Mouse (Mus musculus): Measurements from ENCODE around the gene Zfand3. TPM values are rescaled to one million over a fixed set of nuclear protein-coding genes. Genes with fewer than 3 reads are reported as not detected.

The Zfand3 gene
- total and polyA plus RNA-seq, 2 experiments from 2014 or later, result 48.7 to 91.5 TPM

DNA sequence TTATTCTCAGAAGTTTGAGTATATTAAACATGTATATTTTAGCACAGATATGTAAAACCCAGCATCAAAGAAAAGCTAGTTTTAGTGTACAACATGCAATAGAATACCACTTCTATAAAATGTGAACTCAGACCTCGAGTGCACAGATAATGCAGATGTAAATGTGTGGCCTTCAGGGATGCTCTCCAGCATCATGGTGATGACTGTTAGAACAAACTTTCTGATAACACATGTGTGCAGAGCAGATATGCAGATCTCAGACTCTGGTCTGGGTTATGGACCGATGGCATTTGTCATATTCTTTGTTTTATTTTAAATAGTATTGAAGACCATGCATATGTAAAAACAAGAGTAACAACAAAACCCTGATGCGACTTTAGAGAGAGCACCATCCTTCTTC lies 117.7 kb downstream of the Zfand3 start:
- whole genome bisulfite sequencing, result 96% methylated on average over 3 of the region's 3 CpGs
- no peaks in the 10 kb centered on the region for H3K27me3 ChIP-seq (ENCODE audit: insufficient read depth, low read length)
- TF ChIP-seq CTCF (IDR thresholded peaks at IDR 0.05; ENCODE audit: low read depth), result no peak
- no peak overlapping the region for H3K4me2 ChIP-seq (ENCODE audit: low read depth)
- no peaks in the 10 kb centered on the region for H3K4me1 ChIP-seq (ENCODE audit: insufficient read depth)
- no peaks in the 10 kb centered on the region for H3K9me3 ChIP-seq (ENCODE audit: low read length)
- no peak overlapping the region for H3K9ac ChIP-seq
- DNase-seq (no peak), ATAC-seq (no peak)
- H3K36me3 ChIP-seq (ENCODE audit: insufficient read depth), result no peaks in the 10 kb centered on the region
- H3K4me3 ChIP-seq (ENCODE audit: low read depth, low read length), result no peak overlapping the region
- H3K27ac ChIP-seq (ENCODE audit: low read depth, low read length), result no peak overlapping the region

DNA sequence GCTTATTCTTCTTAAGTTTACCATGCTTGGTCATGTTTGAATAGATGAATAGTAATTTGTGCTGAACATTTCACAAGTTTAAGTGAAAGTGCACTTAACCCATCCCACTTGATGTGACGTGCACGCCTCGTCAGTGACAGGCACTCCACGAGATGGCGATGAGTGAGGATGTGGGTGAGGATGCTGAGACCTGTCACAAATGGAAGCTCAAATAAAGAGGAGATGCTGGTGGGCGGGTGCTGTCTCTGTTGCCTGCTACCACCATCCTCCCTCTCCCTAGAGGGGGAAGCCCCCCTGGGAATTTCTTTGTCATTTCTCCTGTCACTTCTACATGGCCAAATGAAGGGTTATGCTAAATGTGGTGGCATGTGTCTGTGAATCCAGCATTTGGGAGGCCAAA lies 123.9 kb downstream of the Zfand3 start:
- no peak for DNase-seq
- 47% methylated on average over 6 of the region's 6 CpGs for whole genome bisulfite sequencing
- Histone ChIP-seq H3K4me1 (ENCODE audit: insufficient read depth) (peaks cover 14% of the 10 kb centered on the region), H3K36me3 (ENCODE audit: insufficient read depth) (no peaks in the 10 kb centered on the region), H3K27me3 (ENCODE audit: insufficient read depth, low read length) (no peaks in the 10 kb centered on the region), H3K4me3 (ENCODE audit: low read depth, low read length) (no peak overlapping the region), H3K27ac (ENCODE audit: low read depth, low read length) (no peak overlapping the region; the same call in 1 of the 2 replicates), H3K9ac (no peak overlapping the region), H3K9me3 (ENCODE audit: low read length) (no peaks in the 10 kb centered on the region), H3K4me2 (ENCODE audit: low read depth) (no peak overlapping the region)
- TF ChIP-seq CTCF (IDR thresholded peaks at IDR 0.05; ENCODE audit: low read depth), result no peak
- ATAC-seq, result peak; percentile 51

DNA sequence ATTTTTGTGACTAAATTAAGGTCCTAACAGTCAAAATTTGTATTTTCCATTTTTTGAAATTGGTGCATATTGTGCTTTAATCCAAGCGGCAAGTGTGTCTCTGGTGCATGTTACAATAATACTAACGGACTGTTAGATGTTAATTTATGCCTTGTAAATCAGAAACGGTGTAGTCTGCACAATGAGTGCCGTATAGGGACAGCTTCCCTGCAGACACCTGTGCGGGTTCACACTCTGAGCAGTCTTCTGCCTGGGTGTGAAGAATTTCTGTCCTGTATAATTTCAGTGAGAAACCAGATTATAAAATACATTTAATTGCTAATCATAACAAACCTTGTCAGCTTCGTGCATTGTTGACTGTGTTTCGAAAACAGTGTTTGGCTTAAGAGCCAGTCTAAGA lies 124.7 kb downstream of the Zfand3 start:
- Histone ChIP-seq H3K27me3 (ENCODE audit: insufficient read depth, low read length) (no peaks in the 10 kb centered on the region), H3K9ac (no peak overlapping the region), H3K4me3 (ENCODE audit: low read depth, low read length) (no peak overlapping the region), H3K36me3 (ENCODE audit: insufficient read depth) (no peaks in the 10 kb centered on the region), H3K9me3 (ENCODE audit: low read length) (no peaks in the 10 kb centered on the region), H3K4me1 (ENCODE audit: insufficient read depth) (peaks cover 14% of the 10 kb centered on the region), H3K27ac (ENCODE audit: low read depth, low read length) (no peak overlapping the region), H3K4me2 (ENCODE audit: low read depth) (no peak overlapping the region)
- no peak for DNase-seq
- TF ChIP-seq CTCF (IDR thresholded peaks at IDR 0.05; ENCODE audit: low read depth), result no peak
- 40% methylated on average over 7 of the region's 7 CpGs for WGBS
- ATAC-seq, result no peak; the same call in 1 of the 2 replicates

GRCm38 (mm10) chr17:30130326-30130725 lies 125.8 kb downstream of the Zfand3 start:
- no peak for ATAC-seq
- peaks cover 14% of the 10 kb centered on the region for H3K4me1 ChIP-seq (ENCODE audit: insufficient read depth)
- peak; percentile 30 for DNase-seq
- H3K27me3 ChIP-seq (ENCODE audit: insufficient read depth, low read length), result no peaks in the 10 kb centered on the region
- no peak for TF ChIP-seq CTCF (IDR thresholded peaks at IDR 0.05; ENCODE audit: low read depth)
- 72% methylated on average over 4 of the region's 4 CpGs for WGBS
- 0 out of 2 replicates have a peak, but pooled peaks cover under 1% of the 10 kb centered on the region for H3K36me3 ChIP-seq (ENCODE audit: insufficient read depth)
- H3K9ac ChIP-seq, result no peak overlapping the region
- H3K4me3 ChIP-seq (ENCODE audit: low read depth, low read length), result no peak overlapping the region
- H3K4me2 ChIP-seq (ENCODE audit: low read depth), result no peak overlapping the region
- no peaks in the 10 kb centered on the region for H3K9me3 ChIP-seq (ENCODE audit: low read length)
- H3K27ac ChIP-seq (ENCODE audit: low read depth, low read length), result no peak overlapping the region

GRCm38 (mm10) chr17:30133641-30134040 lies 129.1 kb downstream of the Zfand3 start:
- no peak for TF ChIP-seq CTCF (IDR thresholded peaks at IDR 0.05; ENCODE audit: low read depth)
- no peak for ATAC-seq

GRCm38 (mm10) chr17:30134955-30135735 lies 130.6 kb downstream of the Zfand3 start:
- Histone ChIP-seq H3K4me2 (ENCODE audit: low read depth) (no peak overlapping the region), H3K9ac (no peak overlapping the region), H3K36me3 (ENCODE audit: insufficient read depth) (peaks cover 7% of the 10 kb centered on the region; the same call in 1 of the 2 replicates), H3K27me3 (ENCODE audit: insufficient read depth, low read length) (no peaks in the 10 kb centered on the region), H3K4me1 (ENCODE audit: insufficient read depth) (peaks cover 6% of the 10 kb centered on the region), H3K9me3 (ENCODE audit: low read length) (no peaks in the 10 kb centered on the region), H3K4me3 (ENCODE audit: low read depth, low read length) (no peak overlapping the region), H3K27ac (ENCODE audit: low read depth, low read length) (no peak overlapping the region)
- DNase-seq (no peak), ATAC-seq (no peak)
- no peak for TF ChIP-seq CTCF (IDR thresholded peaks at IDR 0.05; ENCODE audit: low read depth)
- WGBS, result 55% methylated on average over 10 of the region's 10 CpGs

More at GRCm38 (mm10) chr17:30133641-30134040, 129.1 kb downstream of the Zfand3 start:
- H3K27me3 ChIP-seq (ENCODE audit: insufficient read depth, low read length), result no peaks in the 10 kb centered on the region
- no peak overlapping the region for H3K4me3 ChIP-seq (ENCODE audit: low read depth, low read length)
- DNase-seq, result no peak
- H3K9ac ChIP-seq, result no peak overlapping the region
- H3K27ac ChIP-seq (ENCODE audit: low read depth, low read length), result no peak overlapping the region
- no peak overlapping the region for H3K4me2 ChIP-seq (ENCODE audit: low read depth)
- H3K4me1 ChIP-seq (ENCODE audit: insufficient read depth), result peaks cover 13% of the 10 kb centered on the region
- WGBS, result 88% methylated on average over 12 of the region's 12 CpGs
- H3K9me3 ChIP-seq (ENCODE audit: low read length), result no peaks in the 10 kb centered on the region
- H3K36me3 ChIP-seq (ENCODE audit: insufficient read depth), result peaks cover 7% of the 10 kb centered on the region; the same call in 1 of the 2 replicates

GRCm38 (mm10) chr17:30135890-30136289 lies 131.4 kb downstream of the Zfand3 start:
- Histone ChIP-seq H3K36me3 (ENCODE audit: insufficient read depth) (peaks cover 7% of the 10 kb centered on the region; the same call in 1 of the 2 replicates), H3K9me3 (ENCODE audit: low read length) (no peaks in the 10 kb centered on the region), H3K4me3 (ENCODE audit: low read depth, low read length) (no peak overlapping the region), H3K9ac (no peak overlapping the region), H3K27ac (ENCODE audit: low read depth, low read length) (no peak overlapping the region), H3K4me1 (ENCODE audit: insufficient read depth) (no peaks in the 10 kb centered on the region), H3K4me2 (ENCODE audit: low read depth) (no peak overlapping the region), H3K27me3 (ENCODE audit: insufficient read depth, low read length) (no peaks in the 10 kb centered on the region)
- 93% methylated on average over 6 of the region's 6 CpGs for WGBS
- DNase-seq (no peak), ATAC-seq (no peak)
- no peak for TF ChIP-seq CTCF (IDR thresholded peaks at IDR 0.05; ENCODE audit: low read depth)
